Comparison of ENCODE assay signal across 8 mouse cellular contexts in the genomic region with DNA sequence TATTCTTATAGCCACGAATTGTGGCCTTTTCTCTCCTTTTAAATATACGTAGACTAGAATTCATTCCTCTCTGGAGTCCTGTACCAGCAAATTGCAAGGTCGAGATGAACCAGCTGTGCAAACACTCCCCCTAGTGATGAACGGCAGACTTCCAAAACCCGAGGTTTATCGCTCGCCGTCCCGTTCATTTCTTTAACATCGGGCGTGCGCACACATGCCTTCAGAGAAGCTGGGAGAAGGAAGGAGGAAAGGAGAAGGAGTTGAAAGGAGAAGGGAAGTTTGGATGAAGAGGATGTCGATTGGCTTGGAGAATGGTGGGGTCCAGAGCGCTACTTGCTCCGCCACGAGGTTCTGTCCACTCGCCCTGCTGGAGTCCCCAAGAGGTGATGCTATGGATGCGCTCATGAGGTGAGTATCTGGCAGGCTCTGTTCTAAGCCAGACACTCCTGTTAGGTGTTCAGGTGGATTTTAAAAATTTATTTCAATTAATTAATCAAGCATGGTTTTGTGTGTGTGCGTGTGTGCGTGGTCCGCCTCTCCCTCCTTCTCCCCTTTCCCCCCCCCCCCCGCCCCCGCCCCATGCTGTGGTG. TPM values are rescaled to one million over a fixed set of nuclear protein-coding genes. Genes with fewer than 3 reads are reported as not detected.
A peak's percentile ranks its signal among the peaks of the same experiment; 100 is the strongest.
DNase-seq lines count a peak whose midpoint lies in the region; ATAC-seq and TF ChIP-seq lines count a peak whose summit lies in the region.

No protein-coding gene starts in this region.

- no peak for TF ChIP-seq EP300 in heart, postnatal 0 days (IDR thresholded peaks at IDR 0.05; ENCODE audit: low read depth)

- peak; percentile 58 to 60 for DNase-seq in B cell, adult 2 months
- peak; percentile 56 for DNase-seq in adipocyte (ENCODE audit: low spot score)
- peak; percentile 61 for DNase-seq in heart, postnatal 0 days (ENCODE audit: low spot score)
- DNase-seq in kidney, postnatal 25 days = peak; percentile 69 to 77
- peak; percentile 50 for DNase-seq in yolk sac, embryonic 10.5 days (ENCODE audit: low spot score)

- ATAC-seq in embryonic facial prominence, embryonic 12.5 days (ENCODE audit: insufficient number of reproducible peaks, insufficient read depth, low FRiP score, low TSS enrichment) = no peak; the same call in 1 of the 2 replicates
- ATAC-seq in heart, postnatal 0 days (ENCODE audit: insufficient read depth, low read depth) = no peak
- ATAC-seq in liver, embryonic 15.5 days (ENCODE audit: insufficient read depth) = no peak
- ATAC-seq in neural tube, embryonic 15.5 days (ENCODE audit: low FRiP score) = peak; percentile 59; the same call in 1 of the 2 replicates

- no peaks in the 10 kb centered on the region for H3K4me1 ChIP-seq in embryonic facial prominence, embryonic 12.5 days
- H3K4me1 ChIP-seq in heart, postnatal 0 days (ENCODE audit: control insufficient read depth, insufficient read depth) = no peaks in the 10 kb centered on the region
- peaks cover 18% of the 10 kb centered on the region for H3K4me1 ChIP-seq in liver, embryonic 15.5 days (replicated peaks)
- peaks cover 11% of the 10 kb centered on the region for H3K4me1 ChIP-seq in neural tube, embryonic 15.5 days

- H3K9me3 ChIP-seq in embryonic facial prominence, embryonic 12.5 days = no peaks in the 10 kb centered on the region
- H3K9me3 ChIP-seq in heart, postnatal 0 days (replicated peaks; ENCODE audit: control insufficient read depth, low read length) = no peaks in the 10 kb centered on the region
- H3K9me3 ChIP-seq in liver, embryonic 15.5 days (replicated peaks) = no peaks in the 10 kb centered on the region
- H3K9me3 ChIP-seq in neural tube, embryonic 15.5 days (replicated peaks) = no peaks in the 10 kb centered on the region

- TF ChIP-seq CTCF in heart, postnatal 0 days (IDR thresholded peaks at IDR 0.05; ENCODE audit: low read depth) = peak; percentile 78

- H3K9ac ChIP-seq in embryonic facial prominence, embryonic 12.5 days = no peak overlapping the region
- H3K9ac ChIP-seq in heart, postnatal 0 days (replicated peaks; ENCODE audit: low read depth, low read length) = no peak overlapping the region
- H3K9ac ChIP-seq in liver, embryonic 15.5 days = no peak overlapping the region
- H3K9ac ChIP-seq in neural tube, embryonic 15.5 days (replicated peaks) = no peak overlapping the region; the same call in 1 of the 2 replicates

- peaks cover 12% of the 10 kb centered on the region for H3K27me3 ChIP-seq in embryonic facial prominence, embryonic 12.5 days
- H3K27me3 ChIP-seq in heart, postnatal 0 days (ENCODE audit: control insufficient read depth, insufficient read depth, low read length) = peaks cover 6% of the 10 kb centered on the region; the same call in 1 of the 2 replicates
- H3K27me3 ChIP-seq in liver, embryonic 15.5 days = peaks cover 55% of the 10 kb centered on the region
- peaks cover 10% of the 10 kb centered on the region; the same call in 1 of the 2 replicates for H3K27me3 ChIP-seq in neural tube, embryonic 15.5 days (replicated peaks)

- peak overlapping the region; percentile 42 for H3K4me2 ChIP-seq in embryonic facial prominence, embryonic 12.5 days (replicated peaks)
- peak overlapping the region; percentile 20 for H3K4me2 ChIP-seq in heart, postnatal 0 days (ENCODE audit: low read depth, low read length)
- peak overlapping the region; percentile 25; the same call in 1 of the 2 replicates for H3K4me2 ChIP-seq in liver, embryonic 15.5 days
- peak overlapping the region; percentile 60 for H3K4me2 ChIP-seq in neural tube, embryonic 15.5 days

- H3K27ac ChIP-seq in embryonic facial prominence, embryonic 12.5 days = no peak overlapping the region
- no peak overlapping the region for H3K27ac ChIP-seq in heart, postnatal 0 days (ENCODE audit: low read depth)
- no peak overlapping the region for H3K27ac ChIP-seq in liver, embryonic 15.5 days (replicated peaks)
- H3K27ac ChIP-seq in neural tube, embryonic 15.5 days (replicated peaks) = no peak overlapping the region

- 0 out of 2 replicates have a peak overlapping the region, but pooled peaks have one; percentile 9 for H3K4me3 ChIP-seq in embryonic facial prominence, embryonic 12.5 days
- H3K4me3 ChIP-seq in heart, postnatal 0 days (ENCODE audit: low read depth, low read length) = 0 out of 2 replicates have a peak overlapping the region, but pooled peaks have one; percentile 6
- no peak overlapping the region for H3K4me3 ChIP-seq in liver, embryonic 15.5 days (replicated peaks)
- peak overlapping the region; percentile 30 for H3K4me3 ChIP-seq in neural tube, embryonic 15.5 days (replicated peaks)

- WGBS in embryonic facial prominence, embryonic 12.5 days = 9% methylated on average over 21 of the region's 23 CpGs
- WGBS in heart, postnatal 0 days = 13% methylated on average over 22 of the region's 23 CpGs
- 13% methylated on average over 22 of the region's 23 CpGs for WGBS in liver, embryonic 15.5 days (ENCODE audit: insufficient replicate concordance)
- 14% methylated on average over 22 of the region's 23 CpGs for WGBS in neural tube, embryonic 15.5 days

- no peaks in the 10 kb centered on the region for H3K36me3 ChIP-seq in embryonic facial prominence, embryonic 12.5 days
- H3K36me3 ChIP-seq in heart, postnatal 0 days (replicated peaks; ENCODE audit: control insufficient read depth, insufficient read depth, low read length) = no peaks in the 10 kb centered on the region
- no peaks in the 10 kb centered on the region for H3K36me3 ChIP-seq in liver, embryonic 15.5 days (replicated peaks)
- no peaks in the 10 kb centered on the region for H3K36me3 ChIP-seq in neural tube, embryonic 15.5 days

RNA-seq across cellular contexts. Expression of gene Clic6, which starts 6.9 kb away (rescaled TPM):
- 4.0 and 4.4 TPM in 2 replicates for polyA plus RNA-seq in embryonic facial prominence, embryonic 12.5 days (2016; fragmentation: Nextera tagmentation; extraction: Ambion mirVana)
- total RNA-seq in heart, postnatal 0 days (2014; rRNA removed; ENCODE audit: low replicate concordance) = 0.38 and 3.6 TPM in 2 replicates
- polyA plus RNA-seq in heart, postnatal 0 days (2015; fragmentation: Nextera tagmentation; extraction: Ambion mirVana) = 1.1 and 1.7 TPM in 2 replicates
- polyA plus RNA-seq in liver, embryonic 15.5 days (2015; fragmentation: Nextera tagmentation; extraction: Ambion mirVana) = 0.40 and 0.54 TPM in 2 replicates
- 0.50 and 3.5 TPM in 2 replicates for polyA plus RNA-seq in neural tube, embryonic 15.5 days (2015; fragmentation: Nextera tagmentation; extraction: Ambion mirVana)

RNA-seq across cellular contexts. Expression of gene Rcan1, which starts 8.0 kb away (rescaled TPM):
- polyA plus RNA-seq in embryonic facial prominence, embryonic 12.5 days (2016; fragmentation: Nextera tagmentation; extraction: Ambion mirVana) = 36.7 and 38.6 TPM in 2 replicates
- total RNA-seq in heart, postnatal 0 days (2014; rRNA removed; ENCODE audit: low replicate concordance) = 83.7 and 94.7 TPM in 2 replicates
- polyA plus RNA-seq in heart, postnatal 0 days (2015; fragmentation: Nextera tagmentation; extraction: Ambion mirVana) = 52.8 and 64.6 TPM in 2 replicates
- polyA plus RNA-seq in liver, embryonic 15.5 days (2015; fragmentation: Nextera tagmentation; extraction: Ambion mirVana) = 9.1 and 9.3 TPM in 2 replicates
- polyA plus RNA-seq in neural tube, embryonic 15.5 days (2015; fragmentation: Nextera tagmentation; extraction: Ambion mirVana) = 67.1 and 79.4 TPM in 2 replicates
